Mouse (Mus musculus): ENCODE measurements around the gene Olfr1377. TPM values are rescaled to one million over a fixed set of nuclear protein-coding genes. Genes with fewer than 3 reads are reported as not detected.
"Not testable (repeated sequence)": the region's sequence is repeated elsewhere in the genome, so short reads cannot be mapped to it uniquely, and the experiment has no call there.

Gene Olfr1377
- polyA plus RNA-seq, 1 experiment from 2014 or later: not detected

DNA sequence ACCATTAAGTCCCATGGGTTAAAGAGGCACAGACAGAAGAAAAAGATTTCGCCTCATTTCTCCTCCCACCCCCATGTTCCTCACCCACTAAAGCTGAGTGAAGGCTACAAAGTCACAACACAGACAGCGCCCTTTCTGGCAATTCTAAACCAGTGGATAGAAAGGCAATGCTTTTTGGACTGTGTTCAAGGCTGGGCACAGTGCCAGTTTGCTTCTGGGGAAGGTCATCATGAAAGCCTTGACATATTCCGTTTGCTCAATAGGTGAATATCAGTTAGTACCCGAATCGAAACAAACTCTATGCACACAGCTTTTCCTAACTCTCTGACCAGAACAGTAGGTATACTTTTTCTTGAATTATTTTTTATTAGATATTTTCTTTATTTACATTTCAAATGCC is 30.1 kb downstream of the Olfr1377 start:
- no peak overlapping the region for H3K27ac ChIP-seq
- no peak for ATAC-seq (ENCODE audit: insufficient number of reproducible peaks, insufficient read depth, low FRiP score, low TSS enrichment)
- no peak overlapping the region for H3K4me2 ChIP-seq (replicated peaks)
- WGBS: 79% methylated on average over 5 of the region's 5 CpGs
- no peaks in the 10 kb centered on the region for H3K4me1 ChIP-seq
- H3K9me3 ChIP-seq: 0 out of 2 replicates have a peak, but pooled peaks cover 4% of the 10 kb centered on the region
- no peak overlapping the region for H3K4me3 ChIP-seq
- H3K36me3 ChIP-seq: no peaks in the 10 kb centered on the region
- no peaks in the 10 kb centered on the region for H3K27me3 ChIP-seq
- no peak overlapping the region for H3K9ac ChIP-seq

- 72% methylated on average over 1 of the region's 1 CpGs for WGBS
- Histone ChIP-seq H3K9ac (no peak within 1 kb of the TSS), H3K27ac (no peak within 1 kb of the TSS), H3K27me3 (no peaks in the 10 kb centered on the region), H3K9me3 (0 out of 2 replicates have a peak, but pooled peaks cover 4% of the 10 kb centered on the region), H3K36me3 (no peaks in the 10 kb centered on the region), H3K4me2 (replicated peaks) (no peak within 1 kb of the TSS), H3K4me3 (no peak within 1 kb of the TSS), H3K4me1 (no peaks in the 10 kb centered on the region)
- ATAC-seq (ENCODE audit: insufficient number of reproducible peaks, insufficient read depth, low FRiP score, low TSS enrichment): no peak
Observed at GRCm38 (mm10) chr11:51013936-51014335, 32.2 kb downstream of the Olfr1377 start, which contains the start of gene Olfr54. Olfr54 (plus strand) TSS chr11:51014236.

DNA sequence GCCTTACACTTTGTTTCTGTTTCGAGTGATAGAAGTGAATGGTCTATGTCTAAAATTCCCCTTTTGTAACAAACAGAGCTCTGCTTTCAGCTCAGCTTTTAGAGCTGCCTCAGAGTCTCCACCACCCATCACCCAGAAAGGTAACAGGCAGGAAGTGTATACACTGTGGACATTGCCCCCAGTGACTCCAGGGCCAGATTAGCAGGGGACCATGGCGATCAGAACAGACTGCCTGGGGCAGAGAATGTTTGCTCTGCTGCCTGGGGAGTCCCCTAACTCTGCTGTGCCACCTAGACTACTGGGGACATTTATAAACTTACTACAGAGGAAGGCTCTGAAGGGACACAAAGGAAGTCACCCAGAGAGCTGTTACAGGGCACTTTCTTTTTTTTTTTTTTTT is 34.6 kb downstream of the Olfr1377 start:
- no peak for ATAC-seq (ENCODE audit: insufficient number of reproducible peaks, insufficient read depth, low FRiP score, low TSS enrichment)
- no peak overlapping the region for H3K27ac ChIP-seq
- 0 out of 2 replicates have a peak, but pooled peaks cover 3% of the 10 kb centered on the region for H3K9me3 ChIP-seq
- no peak overlapping the region for H3K4me3 ChIP-seq
- no peak overlapping the region for H3K4me2 ChIP-seq (replicated peaks)
- no peaks in the 10 kb centered on the region for H3K4me1 ChIP-seq
- no peak overlapping the region for H3K9ac ChIP-seq
- no peaks in the 10 kb centered on the region for H3K36me3 ChIP-seq
- 51% methylated on average over 2 of the region's 2 CpGs for WGBS
- H3K27me3 ChIP-seq: no peaks in the 10 kb centered on the region

DNA sequence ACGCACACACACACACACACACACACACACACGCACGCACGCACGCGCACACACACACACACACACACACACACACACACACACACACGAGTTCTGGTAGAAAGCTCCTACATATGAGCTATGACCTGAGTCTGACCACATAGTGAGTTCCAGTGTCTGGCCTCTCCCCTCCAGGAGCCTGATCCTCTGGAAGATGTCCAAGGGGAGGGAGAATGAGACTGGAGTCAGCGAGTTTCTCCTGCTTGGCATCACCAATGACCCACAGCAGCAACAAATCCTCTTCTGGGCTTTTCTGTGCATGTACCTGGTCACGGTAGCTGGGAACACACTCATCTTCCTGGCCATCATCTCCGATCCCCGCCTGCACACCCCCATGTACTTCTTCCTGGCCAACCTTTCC is 45.0 kb downstream of the Olfr1377 start:
- not testable (repeated sequence) for H3K4me3 ChIP-seq; H3K4me2 ChIP-seq (replicated peaks); H3K9ac ChIP-seq; H3K36me3 ChIP-seq; H3K9me3 ChIP-seq; H3K27ac ChIP-seq; H3K4me1 ChIP-seq; ATAC-seq (ENCODE audit: insufficient number of reproducible peaks, insufficient read depth, low FRiP score, low TSS enrichment); H3K27me3 ChIP-seq
- WGBS: 85% methylated on average over 11 of the region's 11 CpGs

DNA sequence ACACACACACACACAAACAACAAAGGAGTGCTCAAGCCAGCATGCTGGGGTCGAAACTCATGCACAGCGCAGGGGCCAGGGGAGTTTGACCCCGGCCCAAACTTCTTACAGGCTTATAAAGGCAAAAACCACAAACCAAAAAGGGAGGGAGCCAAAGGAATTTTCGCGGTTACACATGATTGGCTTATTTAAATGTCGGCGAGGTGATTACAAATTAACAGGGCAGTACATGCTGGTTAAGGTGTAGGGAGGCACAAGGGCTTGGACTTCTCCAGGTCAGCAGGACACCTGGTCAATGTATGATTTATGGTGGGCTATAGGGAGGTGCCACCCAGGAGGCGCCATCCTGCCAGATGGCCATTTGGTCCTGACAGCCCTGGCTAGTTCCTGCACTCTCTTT is 47.6 kb downstream of the Olfr1377 start:
- not testable (repeated sequence) for H3K4me3 ChIP-seq; H3K36me3 ChIP-seq; H3K27ac ChIP-seq; H3K27me3 ChIP-seq; H3K9me3 ChIP-seq; ATAC-seq (ENCODE audit: insufficient number of reproducible peaks, insufficient read depth, low FRiP score, low TSS enrichment); H3K4me1 ChIP-seq; H3K9ac ChIP-seq; H3K4me2 ChIP-seq (replicated peaks)
- 77% methylated on average over 8 of the region's 8 CpGs for WGBS

- Histone ChIP-seq H3K4me3 (no peak overlapping the region), H3K27me3 (no peaks in the 10 kb centered on the region), H3K4me1 (no peaks in the 10 kb centered on the region), H3K4me2 (replicated peaks) (no peak overlapping the region), H3K9me3 (no peaks in the 10 kb centered on the region), H3K9ac (no peak overlapping the region), H3K27ac (no peak overlapping the region), H3K36me3 (no peaks in the 10 kb centered on the region)
- 80% methylated on average over 2 of the region's 2 CpGs for WGBS
- ATAC-seq (ENCODE audit: insufficient number of reproducible peaks, insufficient read depth, low FRiP score, low TSS enrichment): no peak
Observed at GRCm38 (mm10) chr11:51030225-51030624, 48.5 kb downstream of the Olfr1377 start.

- Histone ChIP-seq H3K4me1 (no peaks in the 10 kb centered on the region), H3K27me3 (no peaks in the 10 kb centered on the region), H3K9ac (no peak overlapping the region), H3K27ac (no peak overlapping the region), H3K4me3 (no peak overlapping the region), H3K9me3 (no peaks in the 10 kb centered on the region), H3K4me2 (replicated peaks) (no peak overlapping the region), H3K36me3 (no peaks in the 10 kb centered on the region)
- WGBS: 10% methylated on average over 1 of the region's 1 CpGs
- no peak for ATAC-seq (ENCODE audit: insufficient number of reproducible peaks, insufficient read depth, low FRiP score, low TSS enrichment)
Observed at GRCm38 (mm10) chr11:51032851-51033250, 51.1 kb downstream of the Olfr1377 start.

DNA sequence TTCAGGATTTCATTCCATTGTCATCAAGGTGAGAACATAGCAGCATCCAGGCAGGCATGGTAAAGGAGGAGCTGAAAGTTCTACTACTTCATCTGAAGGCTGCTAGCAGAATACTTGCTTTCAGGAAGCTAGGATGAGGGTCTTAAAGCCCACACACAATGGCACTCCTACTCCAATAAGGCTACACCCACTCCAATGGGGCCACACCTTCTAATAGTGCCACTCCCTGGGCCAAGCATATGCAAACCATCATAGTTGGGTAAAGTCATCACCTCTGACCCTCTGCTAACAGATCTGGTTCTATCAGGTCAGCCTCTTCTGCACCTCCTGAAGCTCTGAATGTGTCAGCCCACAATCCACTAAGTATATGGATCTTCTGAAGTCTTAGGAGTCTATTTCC is 52.4 kb downstream of the Olfr1377 start:
- H3K4me2 ChIP-seq (replicated peaks); H3K36me3 ChIP-seq; H3K4me1 ChIP-seq; H3K9me3 ChIP-seq; H3K4me3 ChIP-seq; H3K9ac ChIP-seq; ATAC-seq (ENCODE audit: insufficient number of reproducible peaks, insufficient read depth, low FRiP score, low TSS enrichment); H3K27ac ChIP-seq; H3K27me3 ChIP-seq: not testable (repeated sequence)

GRCm38 (mm10) chr11:51035951-51036350 is 54.2 kb downstream of the Olfr1377 start:
- Histone ChIP-seq H3K9me3 (no peaks in the 10 kb centered on the region), H3K4me2 (replicated peaks) (no peak overlapping the region), H3K27ac (no peak overlapping the region), H3K4me3 (no peak overlapping the region), H3K9ac (no peak overlapping the region), H3K4me1 (no peaks in the 10 kb centered on the region), H3K27me3 (no peaks in the 10 kb centered on the region), H3K36me3 (no peaks in the 10 kb centered on the region)
- whole genome bisulfite sequencing: 82% methylated on average over 2 of the region's 2 CpGs
- ATAC-seq (ENCODE audit: insufficient number of reproducible peaks, insufficient read depth, low FRiP score, low TSS enrichment): no peak

Other genes with a start within 250 kb of the Olfr1377 start
- 53.7 and 54.5 TPM in 2 replicates for gene Zfp354c, start 154.2 kb upstream of the Olfr1377 start, polyA plus RNA-seq (2016; fragmentation: Nextera tagmentation; extraction: Ambion mirVana)
- gene Zfp879, start 140.4 kb upstream of the Olfr1377 start, polyA plus RNA-seq (2016; fragmentation: Nextera tagmentation; extraction: Ambion mirVana): 0.77 and 1.1 TPM in 2 replicates
- gene Grm6, start 131.3 kb upstream of the Olfr1377 start, polyA plus RNA-seq (2016; fragmentation: Nextera tagmentation; extraction: Ambion mirVana): not detected in 2 replicates
- 13.7 and 15.5 TPM in 2 replicates for gene Zfp454, start 94.3 kb upstream of the Olfr1377 start, polyA plus RNA-seq (2016; fragmentation: Nextera tagmentation; extraction: Ambion mirVana)
- 18.3 and 19.9 TPM in 2 replicates for gene Zfp2, start 65.8 kb upstream of the Olfr1377 start, polyA plus RNA-seq (2016; fragmentation: Nextera tagmentation; extraction: Ambion mirVana)
- 1.6 and 1.8 TPM in 2 replicates for gene Zfp354b, start 50.3 kb upstream of the Olfr1377 start, polyA plus RNA-seq (2016; fragmentation: Nextera tagmentation; extraction: Ambion mirVana)
- not detected in 2 replicates for gene 4933414I15Rik, start 38.2 kb upstream of the Olfr1377 start, polyA plus RNA-seq (2016; fragmentation: Nextera tagmentation; extraction: Ambion mirVana)
- gene Prop1, start 28.2 kb upstream of the Olfr1377 start, polyA plus RNA-seq (2016; fragmentation: Nextera tagmentation; extraction: Ambion mirVana): 1.0 TPM in 1 of 2 replicates, not detected in the other
- gene Olfr1378, start 15.4 kb upstream of the Olfr1377 start, polyA plus RNA-seq (2016; fragmentation: Nextera tagmentation; extraction: Ambion mirVana): not detected in 2 replicates
- gene Olfr51, start 21.6 kb downstream of the Olfr1377 start, polyA plus RNA-seq (2016; fragmentation: Nextera tagmentation; extraction: Ambion mirVana): not detected in 2 replicates
- gene Olfr54, start 32.3 kb downstream of the Olfr1377 start, polyA plus RNA-seq (2016; fragmentation: Nextera tagmentation; extraction: Ambion mirVana): not detected in 2 replicates
- gene Olfr1375, start 66.1 kb downstream of the Olfr1377 start, polyA plus RNA-seq (2016; fragmentation: Nextera tagmentation; extraction: Ambion mirVana): not detected in 2 replicates
- gene Zfp354a, start 77.3 kb downstream of the Olfr1377 start, polyA plus RNA-seq (2016; fragmentation: Nextera tagmentation; extraction: Ambion mirVana): 9.2 and 10.6 TPM in 2 replicates
- gene Gm12569, start 238.5 kb downstream of the Olfr1377 start, polyA plus RNA-seq (2016; fragmentation: Nextera tagmentation; extraction: Ambion mirVana): not detected in 2 replicates